Mouse (Mus musculus) embryonic facial prominence, embryonic 14.5 days (tissue): ENCODE measurements around the gene Zfyve28. TPM values are rescaled to one million over a fixed set of nuclear protein-coding genes. Genes with fewer than 3 reads are reported as not detected.

ENCODE experiments used
- ATAC-seq: fragments of 200-750 bp; cut with Nextera tagmentation; 2 replicates; pipeline ENCODE4 v1.8.0; 2017; ENCODE audit warnings: low read depth, moderate number of reproducible peaks, moderate TSS enrichment
- DNase-seq: peaks from one replicate; pipeline ENCODE4 v3.0.0-alpha.2; 2015; ENCODE audit warnings: low spot score
- H3K27ac ChIP-seq: fragments of 300-500 bp; sonication (generic); replicated peaks from 2 replicates; pipeline ENCODE4 v1.5.1; 2014; ENCODE audit warnings: low read depth, mild to moderate bottlenecking, low read length, moderate library complexity
- H3K27me3 ChIP-seq: fragments of 300-500 bp; sonication (generic); replicated peaks from 2 replicates; pipeline ENCODE4 v1.6.1; 2014; ENCODE audit warnings: low read length; ENCODE audit not compliant: control insufficient read depth, insufficient read depth
- H3K36me3 ChIP-seq: fragments of 300-500 bp; sonication (generic); 2 replicates; pipeline ENCODE4 v1.6.1; 2014; ENCODE audit warnings: low read length, mixed read lengths; ENCODE audit not compliant: control insufficient read depth, insufficient read depth
- H3K4me1 ChIP-seq: fragments of 300-500 bp; sonication (generic); 2 replicates; pipeline ENCODE4 v1.6.1; 2014; ENCODE audit warnings: antibody characterized with exemption, low read length; ENCODE audit not compliant: control insufficient read depth, insufficient read depth
- H3K4me2 ChIP-seq: fragments of 300-500 bp; sonication (generic); 2 replicates; pipeline ENCODE4 v1.6.1; 2014; ENCODE audit warnings: low read depth, mild to moderate bottlenecking, low read length, moderate library complexity, mixed read lengths
- H3K4me3 ChIP-seq: fragments of 300-500 bp; sonication (generic); 2 replicates; pipeline ENCODE4 v1.5.1; 2014; ENCODE audit warnings: low read depth, mild to moderate bottlenecking, low read length
- H3K9ac ChIP-seq: fragments of 300-500 bp; sonication (generic); 2 replicates; pipeline ENCODE4 v1.6.1; 2014; ENCODE audit warnings: low read depth, mild to moderate bottlenecking, low read length, moderate library complexity, mixed read lengths
- H3K9me3 ChIP-seq: fragments of 300-500 bp; sonication (generic); 2 replicates; pipeline ENCODE4 v1.6.1; 2016; ENCODE audit warnings: low read length; ENCODE audit not compliant: control insufficient read depth
- WGBS: fragments of 180-500 bp; shearing (Covaris S2); extraction: QIAGEN DNeasy Blood & Tissue Kit; methylation state at CpG from one replicate; pipeline ENCODE4 v1.1.7; 2014; 5-methylcytosine and 5-hydroxymethylcytosine counted together
- polyA plus RNA-seq: library from polyadenylated mRNA; unstranded; fragments of >200 nt; fragmentation: Nextera tagmentation; extraction: Ambion mirVana; gene quantifications from 2 replicates; pipeline ENCODE4 v1.2.1, GENCODE M21; 2014

Zfyve28 gene
- polyA plus RNA-seq, 1 experiment from 2014 or later = 1.7 TPM

DNA sequence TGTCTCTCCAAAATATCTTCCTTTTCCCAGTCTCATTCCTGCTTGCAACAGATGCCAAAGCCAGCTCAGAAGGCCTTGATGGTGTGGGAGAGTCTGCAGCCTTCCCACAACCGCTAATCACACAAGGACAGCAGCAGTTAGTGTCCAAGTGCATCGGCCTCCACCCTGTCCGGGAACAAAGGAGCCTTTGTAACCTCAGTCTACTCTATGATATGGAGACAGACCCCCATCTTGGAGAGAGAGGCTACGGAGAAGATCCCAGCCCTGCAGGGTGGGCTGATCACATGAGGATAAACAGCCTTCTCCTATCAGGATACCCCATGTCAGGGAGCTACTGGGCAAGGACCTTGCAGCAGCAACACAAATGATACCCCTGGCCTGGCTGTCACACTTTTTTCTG lies 36.5 kb downstream of the Zfyve28 start:
- DNase-seq (peak; percentile 59), ATAC-seq (no peak)
- Histone ChIP-seq H3K4me1 (peaks cover 14% of the 10 kb centered on the region), H3K9ac (no peak overlapping the region), H3K9me3 (no peaks in the 10 kb centered on the region), H3K27me3 (no peaks in the 10 kb centered on the region), H3K4me3 (no peak overlapping the region), H3K36me3 (no peaks in the 10 kb centered on the region), H3K4me2 (no peak overlapping the region), H3K27ac (no peak overlapping the region)
- 26% methylated on average over 4 of the region's 4 CpGs for WGBS

DNA sequence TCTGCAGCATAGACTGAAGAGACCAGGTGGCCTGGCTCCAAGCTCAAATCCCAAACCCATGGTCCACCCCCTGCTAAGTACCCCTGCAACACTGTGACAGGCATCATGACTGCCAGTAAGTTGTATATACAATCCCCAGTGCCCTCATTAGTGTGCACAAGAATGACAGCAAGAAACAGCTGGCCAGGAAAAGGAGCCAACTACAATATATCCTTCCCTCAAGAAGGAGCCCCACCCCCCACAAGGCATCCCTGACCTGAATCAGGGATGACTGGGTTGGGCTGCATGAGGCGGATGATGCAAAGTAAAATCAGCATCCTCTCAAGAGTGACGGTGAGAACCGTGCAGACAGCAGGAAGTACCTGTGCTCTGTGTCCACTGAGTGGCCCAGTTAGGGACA lies 38.2 kb downstream of the Zfyve28 start:
- 41% methylated on average over 3 of the region's 3 CpGs for WGBS
- peak; percentile 67 for DNase-seq
- H3K9ac ChIP-seq = no peak overlapping the region
- H3K4me1 ChIP-seq = peaks cover 14% of the 10 kb centered on the region
- no peaks in the 10 kb centered on the region for H3K27me3 ChIP-seq
- H3K4me3 ChIP-seq = no peak overlapping the region
- H3K4me2 ChIP-seq = no peak overlapping the region
- no peaks in the 10 kb centered on the region for H3K36me3 ChIP-seq
- no peak overlapping the region for H3K27ac ChIP-seq
- no peaks in the 10 kb centered on the region for H3K9me3 ChIP-seq
- peak; percentile 71 for ATAC-seq

DNA sequence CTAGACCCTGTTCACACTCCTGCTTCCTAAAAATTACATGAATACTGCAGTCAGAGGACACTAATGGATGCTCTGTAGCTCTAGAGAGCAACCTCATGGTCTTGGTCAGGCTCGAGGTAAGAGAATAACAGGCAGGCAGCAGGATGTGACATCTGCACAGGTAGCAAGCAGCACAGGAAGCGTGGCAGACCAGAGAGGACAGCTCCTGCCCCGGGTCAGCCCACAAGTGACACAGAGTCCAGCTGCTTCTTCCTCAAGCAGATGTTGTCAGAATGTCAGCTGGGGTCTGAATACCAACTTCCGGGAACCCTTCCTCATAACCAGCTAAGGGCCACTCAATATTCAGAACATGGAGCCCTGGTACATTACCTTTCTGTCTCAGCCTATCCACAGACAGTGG lies 39.1 kb downstream of the Zfyve28 start:
- 71% methylated on average over 4 of the region's 4 CpGs for WGBS
- Histone ChIP-seq H3K4me1 (peaks cover 14% of the 10 kb centered on the region), H3K4me3 (no peak overlapping the region), H3K27ac (no peak overlapping the region), H3K9me3 (no peaks in the 10 kb centered on the region), H3K9ac (no peak overlapping the region), H3K36me3 (no peaks in the 10 kb centered on the region), H3K27me3 (no peaks in the 10 kb centered on the region), H3K4me2 (no peak overlapping the region)
- ATAC-seq (no peak), DNase-seq (no peak)

DNA sequence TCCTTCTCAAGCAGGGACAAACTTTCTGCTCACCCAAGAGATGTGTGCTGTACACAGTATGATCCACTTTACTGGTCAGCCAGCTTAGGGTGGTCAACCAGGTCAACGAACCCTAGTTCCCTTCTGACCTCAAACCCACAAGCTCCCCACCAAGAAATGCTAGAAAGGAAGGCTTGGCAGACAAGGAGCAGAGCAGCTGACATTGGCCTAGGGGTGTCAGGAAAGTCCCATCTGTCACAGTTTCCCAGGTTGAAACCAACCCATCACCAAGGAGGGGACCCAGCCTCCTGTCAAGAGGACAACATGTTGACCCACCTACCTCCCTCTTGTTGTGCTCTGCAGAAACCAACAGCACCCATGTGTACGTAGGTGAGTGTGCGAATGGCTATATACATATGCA lies 41.8 kb downstream of the Zfyve28 start:
- no peak overlapping the region for H3K4me3 ChIP-seq
- H3K27me3 ChIP-seq = no peaks in the 10 kb centered on the region
- WGBS = 98% methylated on average over 3 of the region's 3 CpGs
- no peaks in the 10 kb centered on the region for H3K9me3 ChIP-seq
- H3K9ac ChIP-seq = no peak overlapping the region
- no peaks in the 10 kb centered on the region for H3K36me3 ChIP-seq
- H3K4me2 ChIP-seq = no peak overlapping the region
- DNase-seq = no peak
- no peak overlapping the region for H3K27ac ChIP-seq
- no peak for ATAC-seq
- H3K4me1 ChIP-seq = peaks cover 11% of the 10 kb centered on the region

DNA sequence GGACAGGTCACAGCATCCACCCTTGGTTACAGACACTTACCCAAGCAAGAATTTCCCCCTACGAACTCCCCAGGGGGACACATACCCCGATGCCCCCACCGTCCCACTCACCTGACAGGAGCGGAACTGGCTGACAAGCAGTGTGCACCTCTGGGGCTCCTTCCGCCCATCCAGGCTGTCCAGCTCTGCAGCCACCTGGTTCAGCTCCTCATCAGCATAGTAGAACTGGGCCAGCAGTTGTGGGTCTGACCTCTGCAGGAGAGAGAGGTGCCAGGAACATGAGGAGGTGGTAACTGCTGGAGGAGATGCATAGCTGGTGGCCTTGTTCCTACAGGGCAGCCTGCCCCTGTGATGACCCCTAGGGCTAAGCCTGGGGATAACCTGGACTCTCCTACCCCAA lies 45.2 kb downstream of the Zfyve28 start:
- H3K4me2 ChIP-seq = no peak overlapping the region
- WGBS = 80% methylated on average over 5 of the region's 5 CpGs
- no peak overlapping the region for H3K27ac ChIP-seq
- ATAC-seq (no peak), DNase-seq (no peak)
- no peaks in the 10 kb centered on the region for H3K36me3 ChIP-seq
- no peaks in the 10 kb centered on the region for H3K27me3 ChIP-seq
- H3K9ac ChIP-seq = no peak overlapping the region
- no peaks in the 10 kb centered on the region for H3K9me3 ChIP-seq
- H3K4me1 ChIP-seq = peaks cover 9% of the 10 kb centered on the region
- no peak overlapping the region for H3K4me3 ChIP-seq

DNA sequence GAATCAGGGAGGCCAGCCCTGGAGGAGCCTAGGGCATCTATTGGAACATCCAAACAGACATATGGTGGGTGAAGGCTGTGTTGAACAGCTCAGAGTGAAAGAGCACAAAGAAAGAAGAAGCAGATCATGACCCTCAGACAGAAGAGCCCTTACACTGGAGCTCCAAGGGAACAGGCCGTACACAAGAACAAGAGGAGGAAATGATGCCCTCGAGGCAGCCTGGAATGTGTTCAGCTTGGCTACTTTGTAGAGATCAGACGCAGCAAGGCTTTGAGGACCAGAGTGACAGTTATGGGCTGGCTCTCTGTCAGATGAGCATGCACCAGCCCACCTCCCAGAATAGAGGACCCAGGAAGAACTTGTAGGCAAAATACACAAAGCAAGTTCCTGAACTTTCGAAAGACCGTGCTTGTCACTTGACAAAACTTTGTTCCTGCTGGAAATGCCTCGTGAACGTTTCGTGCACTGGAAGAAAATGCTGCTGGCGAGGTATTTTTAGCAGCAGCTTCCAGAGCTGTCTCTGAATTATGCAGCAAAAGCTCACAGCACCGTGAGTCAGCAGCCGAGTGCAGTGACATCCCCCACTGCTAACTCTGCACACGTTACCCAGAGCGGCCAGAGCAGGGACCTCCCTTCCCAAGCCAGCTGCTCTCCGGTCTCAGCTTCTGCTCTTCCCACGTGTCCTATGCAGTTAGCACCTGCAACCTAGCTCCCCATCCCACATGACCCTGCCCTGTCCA lies 45.9 kb downstream of the Zfyve28 start:
- Histone ChIP-seq H3K27ac (0 out of 2 replicates have a peak overlapping the region, but pooled peaks have one; percentile 29), H3K4me2 (no peak overlapping the region), H3K27me3 (no peaks in the 10 kb centered on the region), H3K36me3 (no peaks in the 10 kb centered on the region), H3K9me3 (no peaks in the 10 kb centered on the region), H3K4me1 (peaks cover 9% of the 10 kb centered on the region), H3K9ac (no peak overlapping the region), H3K4me3 (no peak overlapping the region)
- peak; percentile 81 for DNase-seq
- WGBS = 21% methylated on average over 15 of the region's 15 CpGs
- ATAC-seq = peak; percentile 70

DNA sequence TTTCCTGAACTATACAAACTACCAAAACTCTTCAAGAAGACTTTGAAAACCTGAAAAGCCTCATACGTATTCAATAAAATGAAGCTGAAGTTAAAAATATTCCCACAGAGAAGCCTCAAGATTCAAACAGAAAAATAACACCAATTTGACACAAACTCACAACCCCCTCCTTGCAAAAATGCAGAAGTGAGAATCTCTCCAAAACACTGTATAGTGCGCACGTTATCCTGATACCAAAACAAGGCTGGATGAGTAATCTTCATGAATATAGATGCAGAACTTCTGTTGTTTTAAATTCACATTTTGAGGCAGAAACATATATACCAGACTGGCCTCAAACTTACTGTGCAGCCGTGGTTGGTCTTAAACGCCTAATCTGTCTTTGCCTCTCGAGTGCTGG lies 49.8 kb downstream of the Zfyve28 start:
- H3K27ac ChIP-seq = no peak overlapping the region
- H3K4me1 ChIP-seq = peaks cover 9% of the 10 kb centered on the region
- H3K4me2 ChIP-seq = no peak overlapping the region
- no peaks in the 10 kb centered on the region for H3K27me3 ChIP-seq
- H3K4me3 ChIP-seq = no peak overlapping the region
- DNase-seq (no peak), ATAC-seq (no peak)
- H3K9me3 ChIP-seq = no peaks in the 10 kb centered on the region
- H3K9ac ChIP-seq = no peak overlapping the region
- 87% methylated on average over 6 of the region's 6 CpGs for WGBS
- H3K36me3 ChIP-seq = no peaks in the 10 kb centered on the region

DNA sequence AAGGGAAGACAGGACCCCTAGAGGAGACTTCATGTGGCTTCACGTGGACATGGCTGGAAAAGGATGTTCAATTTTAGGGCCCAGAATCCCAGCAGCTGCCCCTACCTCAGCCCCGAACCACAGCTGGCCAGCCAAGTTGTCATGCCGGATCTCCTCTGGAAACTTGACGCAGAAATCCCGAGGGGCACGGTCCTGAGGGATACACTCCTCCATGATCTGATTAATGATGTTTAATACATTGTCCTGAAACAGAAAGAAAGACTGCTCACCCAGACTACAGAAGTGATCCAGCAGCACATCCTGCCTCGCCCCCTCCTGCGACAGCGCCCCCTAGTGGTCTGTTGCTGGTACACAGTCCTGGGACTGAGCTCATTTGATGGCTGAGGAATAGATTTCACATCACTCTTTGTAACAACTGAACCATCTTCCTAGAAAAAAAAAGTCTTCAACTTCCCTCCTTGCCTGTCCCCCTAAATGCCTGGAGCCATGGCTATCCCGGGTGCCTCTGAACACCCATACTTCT lies 52.3 kb downstream of the Zfyve28 start:
- no peak for ATAC-seq
- WGBS = 53% methylated on average over 10 of the region's 10 CpGs
- Histone ChIP-seq H3K9ac (no peak overlapping the region), H3K27me3 (no peaks in the 10 kb centered on the region), H3K4me2 (no peak overlapping the region), H3K4me3 (no peak overlapping the region), H3K9me3 (no peaks in the 10 kb centered on the region), H3K4me1 (no peaks in the 10 kb centered on the region), H3K27ac (no peak overlapping the region), H3K36me3 (no peaks in the 10 kb centered on the region)
- DNase-seq = no peak

DNA sequence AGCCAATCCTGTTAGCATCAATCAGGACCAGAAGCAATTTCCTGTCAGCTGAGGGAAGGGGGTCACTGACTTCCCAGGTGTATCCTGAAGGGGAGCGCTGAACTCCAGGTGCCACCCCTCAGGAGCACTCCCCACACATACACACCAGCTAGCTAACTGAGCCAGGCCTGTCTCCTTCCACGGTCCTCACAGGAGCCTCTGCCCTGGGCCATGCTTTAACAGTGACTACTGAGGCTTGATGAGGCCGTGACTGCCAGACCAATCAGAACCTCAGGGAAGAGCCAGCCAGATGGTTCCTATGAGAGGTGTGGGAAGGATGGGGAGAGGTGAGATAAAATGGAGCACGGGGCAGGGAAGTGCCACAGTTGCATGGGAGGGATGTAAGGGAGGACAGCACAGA lies 53.2 kb downstream of the Zfyve28 start:
- DNase-seq (no peak), ATAC-seq (no peak)
- Histone ChIP-seq H3K4me2 (no peak overlapping the region), H3K36me3 (no peaks in the 10 kb centered on the region), H3K4me3 (no peak overlapping the region), H3K9me3 (no peaks in the 10 kb centered on the region), H3K9ac (no peak overlapping the region), H3K4me1 (no peaks in the 10 kb centered on the region), H3K27me3 (no peaks in the 10 kb centered on the region), H3K27ac (no peak overlapping the region)
- 52% methylated on average over 4 of the region's 4 CpGs for WGBS
